Mouse (Mus musculus) right cerebral cortex, postnatal 14 days (tissue): ENCODE data around the gene Mif.
"Not testable (repeated sequence)": the region's sequence is repeated elsewhere in the genome, so short reads cannot be mapped to it uniquely, and the experiment has no call there.

Experiments used
- DNase-seq: peaks from one replicate; pipeline ENCODE4 v3.0.0; 2022

Mif gene

GRCm38 (mm10) chr10:75872915-75873542 lies 13.0 kb upstream of the Mif start:
- peak; percentile 68 for DNase-seq

GRCm38 (mm10) chr10:75872025-75872914 lies 12.2 kb upstream of the Mif start:
- DNase-seq = no peak

- DNase-seq = no peak
Measured at GRCm38 (mm10) chr10:75861587-75861986, 1.5 kb upstream of the Mif start.

- DNase-seq = no peak
Measured at GRCm38 (mm10) chr10:75860746-75861145, 706 bp upstream of the Mif start.

- peak; percentile 40 for DNase-seq
Measured at GRCm38 (mm10) chr10:75859107-75859746, 813 bp downstream of the Mif start.

- DNase-seq = no peak
Measured at GRCm38 (mm10) chr10:75857598-75857997, 2.4 kb downstream of the Mif start.

- no peak for DNase-seq
Measured at GRCm38 (mm10) chr10:75856976-75857375, 3.1 kb downstream of the Mif start.

- no peak for DNase-seq
Measured at GRCm38 (mm10) chr10:75856155-75856907, 3.7 kb downstream of the Mif start.

- DNase-seq = no peak
Measured at GRCm38 (mm10) chr10:75855416-75855981, 4.5 kb downstream of the Mif start.

- no peak for DNase-seq
Measured at GRCm38 (mm10) chr10:75854791-75855190, 5.2 kb downstream of the Mif start.

GRCm38 (mm10) chr10:75854096-75854495 lies 5.9 kb downstream of the Mif start:
- no peak for DNase-seq

GRCm38 (mm10) chr10:75853452-75853851 lies 6.6 kb downstream of the Mif start:
- peak; percentile 87 for DNase-seq

GRCm38 (mm10) chr10:75852539-75853125 lies 7.4 kb downstream of the Mif start:
- DNase-seq = no peak

GRCm38 (mm10) chr10:75851681-75852080 lies 8.4 kb downstream of the Mif start:
- DNase-seq = no peak

GRCm38 (mm10) chr10:75851076-75851475 lies 9.0 kb downstream of the Mif start:
- no peak for DNase-seq

- no peak for DNase-seq
Measured at GRCm38 (mm10) chr10:75848382-75848781, 11.7 kb downstream of the Mif start.

GRCm38 (mm10) chr10:75845306-75845930 lies 14.6 kb downstream of the Mif start:
- no peak for DNase-seq

- DNase-seq = no peak
Measured at GRCm38 (mm10) chr10:75844800-75845199, 15.2 kb downstream of the Mif start.

GRCm38 (mm10) chr10:75843898-75844297 lies 16.1 kb downstream of the Mif start:
- not testable (repeated sequence) for DNase-seq

- DNase-seq = no peak
Measured at GRCm38 (mm10) chr10:75839092-75839491, 20.9 kb downstream of the Mif start.

GRCm38 (mm10) chr10:75837248-75837759 lies 22.7 kb downstream of the Mif start, which contains the start of gene Gstt2:
Gstt2 (minus strand) TSS chr10:75837424.
- peak; percentile 90 for DNase-seq
